Mouse (Mus musculus): Measurements from ENCODE around the gene Lmbrd2. TPM values are rescaled to one million over a fixed set of nuclear protein-coding genes. Genes with fewer than 3 reads are reported as not detected.
"Not testable (repeated sequence)": the region's sequence is repeated elsewhere in the genome, so short reads cannot be mapped to it uniquely, and the experiment has no call there.

Gene Lmbrd2
- total RNA-seq, 2 experiments from 2014 or later, result 23.1 to 24.5 TPM

DNA sequence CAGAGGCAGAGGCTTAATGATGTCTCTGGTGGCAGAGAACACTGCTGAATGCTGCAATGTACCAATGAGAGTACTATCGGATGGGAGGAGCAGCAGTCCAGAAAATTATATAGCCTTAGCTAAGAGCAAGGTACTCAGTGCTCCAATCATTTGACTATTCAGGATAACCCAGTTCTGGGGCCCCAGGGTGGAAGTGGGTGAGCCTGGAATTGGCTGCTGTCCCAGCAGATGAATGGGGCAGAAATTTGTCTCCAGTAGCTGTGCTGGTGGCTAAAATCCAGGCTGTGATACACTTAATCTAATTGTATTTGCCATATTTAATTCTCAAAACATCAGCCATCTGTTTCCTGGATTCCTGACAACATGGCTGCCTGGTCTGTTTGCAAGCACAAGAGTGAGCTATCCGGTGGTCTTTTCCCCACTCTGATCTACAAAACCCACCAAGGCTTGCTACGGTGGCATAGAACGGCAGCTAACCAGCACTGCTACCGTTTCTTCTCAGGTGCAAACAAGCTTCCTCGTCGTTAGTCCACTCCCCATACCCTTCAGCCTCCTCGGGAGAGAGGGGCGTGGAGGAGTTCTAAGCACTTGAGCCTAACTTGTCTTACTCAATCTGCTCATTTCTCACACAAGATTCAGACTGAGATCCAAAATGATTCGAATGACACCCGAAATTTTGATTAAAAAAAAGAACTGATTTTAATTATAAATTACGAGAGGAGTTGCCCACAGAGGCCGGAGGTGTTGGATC is 7.5 kb upstream of the Lmbrd2 start:
- DNase-seq (ENCODE audit: low spot score in 2 of 2), result no peak

DNA sequence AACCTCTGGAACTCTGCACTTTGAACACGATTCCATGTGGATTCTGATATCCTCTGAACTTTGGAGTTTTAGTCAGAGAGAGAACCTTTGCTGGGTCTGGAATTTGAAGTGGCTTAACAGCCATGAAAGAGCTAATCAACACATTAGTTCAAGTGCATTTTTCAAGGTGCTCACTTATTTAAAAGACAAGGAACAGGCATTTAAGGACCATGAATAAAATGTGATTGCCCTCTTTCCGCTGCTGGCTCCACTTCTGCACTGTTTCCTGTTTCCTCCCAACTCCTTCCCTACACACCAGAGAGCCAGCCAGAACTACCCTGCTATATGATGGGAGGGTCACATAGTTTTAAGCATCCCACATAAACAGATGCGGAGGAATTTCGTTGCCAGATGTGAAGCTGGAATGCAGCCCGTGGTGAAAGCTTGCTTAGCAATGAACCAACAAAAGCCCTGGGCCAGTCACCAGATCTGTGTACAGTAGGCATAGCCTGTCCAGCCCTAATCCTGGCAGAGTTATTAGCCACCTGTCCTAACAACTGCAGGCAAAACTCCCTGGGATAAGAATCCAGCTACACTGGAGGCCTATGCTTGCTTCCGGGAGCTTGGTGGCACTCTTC is 5.4 kb upstream of the Lmbrd2 start:
- DNase-seq (ENCODE audit: low spot score in 2 of 2), result no peak

DNA sequence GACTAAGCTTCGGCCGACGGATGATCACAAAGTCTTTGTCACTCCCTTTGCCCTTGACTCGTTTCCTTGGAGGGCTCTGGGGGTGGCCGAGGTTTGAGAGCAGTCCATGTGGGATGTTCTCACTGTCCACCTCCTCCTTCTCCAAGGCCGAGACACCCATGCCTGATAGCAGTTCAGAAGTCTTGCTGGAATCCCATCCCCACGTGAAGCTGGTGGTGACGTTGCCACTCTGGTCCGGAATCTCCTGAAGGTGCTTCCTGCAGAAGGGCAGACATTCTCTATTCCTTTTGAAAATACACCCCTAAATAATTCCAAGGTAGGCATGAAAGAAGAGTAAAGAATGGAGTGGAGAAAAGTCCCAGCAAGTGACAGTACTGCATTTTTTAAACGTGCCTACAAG is 903 bp upstream of the Lmbrd2 start:
- DNase-seq (ENCODE audit: low spot score in 2 of 2), result no peak

DNA sequence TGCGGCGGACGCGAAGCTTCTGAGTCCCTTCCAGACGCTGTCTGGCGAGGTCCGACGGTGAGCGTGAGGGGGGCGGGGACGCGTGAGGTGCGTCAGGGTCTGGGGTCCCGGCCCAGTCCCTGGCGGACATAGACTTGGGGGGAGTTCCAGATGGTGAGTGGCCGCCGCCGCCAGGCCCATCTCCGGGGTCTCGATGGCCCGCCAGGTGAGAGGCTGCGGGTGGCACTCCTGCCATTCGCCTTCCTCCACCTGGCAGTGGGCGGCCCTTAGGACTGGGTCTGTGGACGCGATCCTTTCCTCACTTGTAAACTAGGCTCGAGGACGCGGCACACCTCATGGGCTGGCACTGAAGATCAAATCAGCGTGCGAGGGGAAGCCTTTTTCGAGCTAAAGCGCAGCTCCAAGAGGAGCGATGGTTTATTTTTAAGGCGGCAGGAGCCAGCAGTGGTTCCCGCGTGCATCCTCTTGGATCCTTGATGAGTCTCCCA is 378 bp downstream of the Lmbrd2 start:
- DNase-seq (ENCODE audit: low spot score in 2 of 2), result peak in 1 of 2 experiments; percentile 19

DNA sequence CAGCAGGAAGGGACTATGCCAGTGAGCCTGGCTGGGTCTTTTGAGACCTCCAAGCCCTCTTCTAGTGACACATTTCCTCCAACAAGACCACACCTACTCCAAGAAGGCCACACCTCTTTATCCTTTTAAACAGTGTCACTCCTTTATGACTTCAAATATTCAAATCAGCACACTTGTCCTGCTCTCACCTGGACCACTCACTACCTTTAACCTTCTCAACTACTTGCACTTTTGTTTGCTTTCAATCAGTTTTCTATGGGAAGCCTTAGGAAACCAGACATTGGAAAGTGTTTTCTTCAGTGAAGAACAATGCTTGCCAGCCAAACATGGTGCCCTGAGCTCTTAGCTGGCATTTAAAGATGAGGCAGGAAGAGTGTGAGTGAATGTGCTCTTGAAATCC is 15.0 kb downstream of the Lmbrd2 start, which contains the start of gene Skp2:
Gene Skp2, minus strand, starts transcription at position 101 of the 400 bp plus-strand sequence.
- no peak for DNase-seq (ENCODE audit: low spot score in 2 of 2)

DNA sequence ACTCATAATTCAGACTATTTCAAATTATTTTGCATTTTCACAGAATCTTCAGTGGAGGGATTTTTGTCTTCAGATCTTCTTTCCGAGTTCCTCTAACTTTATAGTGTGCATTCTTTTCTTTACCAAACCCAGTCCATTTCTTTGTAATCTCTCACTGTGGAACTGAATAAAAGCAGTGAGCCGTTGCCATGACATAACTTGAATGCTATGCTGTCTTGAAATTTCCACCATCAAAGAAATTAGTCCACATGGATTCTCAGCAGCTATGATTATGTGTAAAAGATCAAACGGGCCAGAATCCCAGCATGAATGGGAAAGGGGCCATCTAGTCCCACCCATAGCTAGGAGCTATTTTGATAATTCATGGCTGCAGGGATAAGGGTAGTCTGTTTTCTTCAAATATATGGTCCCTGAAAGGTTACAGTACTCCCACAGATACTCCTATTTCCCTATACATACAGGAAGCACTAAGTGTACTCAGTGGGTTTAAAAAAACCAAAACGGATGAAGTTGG is 22.3 kb downstream of the Lmbrd2 start:
- DNase-seq (ENCODE audit: low spot score in 2 of 2), result no peak

DNA sequence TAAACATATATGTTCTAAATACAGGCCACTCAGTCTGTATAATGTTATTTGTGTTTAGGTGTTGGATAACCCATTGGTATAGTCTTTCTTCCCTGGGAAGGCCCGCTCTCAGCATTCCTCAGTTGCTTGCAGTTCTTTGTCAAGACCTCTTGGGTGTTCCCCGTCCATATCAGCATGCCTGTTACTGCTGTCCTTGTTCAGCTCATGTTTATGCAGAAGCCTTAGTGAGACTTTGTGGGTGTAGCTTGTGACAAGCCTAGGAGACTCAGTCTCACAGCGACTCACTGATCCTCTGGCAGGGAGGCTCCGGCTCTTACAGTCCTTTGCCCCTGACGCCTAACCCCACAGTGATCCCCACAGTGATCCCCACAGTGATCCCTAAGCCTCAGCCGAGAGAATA is 23.8 kb downstream of the Lmbrd2 start:
- DNase-seq (ENCODE audit: low spot score in 2 of 2), result no peak

DNA sequence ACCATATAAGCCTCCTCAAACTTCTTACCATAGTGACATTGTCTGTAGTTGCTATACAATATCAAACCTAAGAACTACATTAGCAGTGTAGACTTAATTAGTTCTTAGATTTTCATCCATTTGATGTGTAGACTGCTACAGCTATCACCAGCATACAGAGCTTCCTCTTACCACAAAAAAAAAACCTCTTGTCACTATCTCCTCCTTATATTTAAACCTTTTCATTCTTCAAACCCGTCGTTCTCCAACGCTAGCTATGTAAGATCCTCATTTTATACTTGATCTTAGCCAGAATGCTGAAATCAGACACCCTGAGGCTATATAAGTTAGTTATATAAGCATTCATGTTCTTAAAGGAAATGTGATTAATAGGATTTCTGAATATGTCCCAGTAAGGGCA is 36.7 kb downstream of the Lmbrd2 start:
- no peak for DNase-seq (ENCODE audit: low spot score in 2 of 2)

DNA sequence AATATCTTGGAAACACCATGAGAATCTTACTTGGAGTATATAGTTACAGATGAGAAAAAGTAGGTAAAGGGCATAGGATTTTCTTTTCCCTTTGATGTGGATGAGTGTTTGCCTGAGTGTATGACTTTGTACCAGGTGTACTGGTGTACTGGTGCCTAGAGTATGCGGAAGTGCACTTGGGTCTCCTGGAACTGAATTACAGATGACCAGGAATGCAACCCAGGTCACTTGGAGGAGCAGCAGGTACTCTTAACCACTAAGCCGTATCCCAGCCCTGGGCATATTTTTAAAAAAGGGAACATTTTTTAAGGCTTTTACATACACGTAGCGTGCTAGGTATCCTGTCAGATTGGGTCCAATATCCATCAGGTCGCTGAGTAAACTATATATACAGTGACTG is 43.6 kb downstream of the Lmbrd2 start:
- DNase-seq (ENCODE audit: low spot score in 2 of 2), result no peak

DNA sequence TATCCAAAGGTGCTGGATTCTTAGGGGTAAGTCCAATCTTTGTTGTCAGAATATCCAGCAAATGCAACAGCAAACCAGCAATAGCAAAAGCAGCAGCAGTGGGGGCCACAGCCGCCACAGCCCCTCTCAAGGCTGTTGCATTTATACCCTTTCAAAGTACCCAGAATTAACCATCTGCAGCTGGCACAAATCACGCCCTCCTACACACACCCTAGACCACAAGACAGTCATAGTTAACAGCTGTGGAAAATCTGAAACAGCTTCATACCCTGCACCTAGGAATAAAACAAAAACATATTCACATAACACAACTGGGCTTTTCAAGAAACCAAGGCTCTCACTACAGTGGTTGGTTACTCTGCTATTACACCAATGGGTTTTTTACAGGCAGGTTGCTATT is 49.4 kb downstream of the Lmbrd2 start:
- DNase-seq (ENCODE audit: low spot score in 2 of 2), result no peak

DNA sequence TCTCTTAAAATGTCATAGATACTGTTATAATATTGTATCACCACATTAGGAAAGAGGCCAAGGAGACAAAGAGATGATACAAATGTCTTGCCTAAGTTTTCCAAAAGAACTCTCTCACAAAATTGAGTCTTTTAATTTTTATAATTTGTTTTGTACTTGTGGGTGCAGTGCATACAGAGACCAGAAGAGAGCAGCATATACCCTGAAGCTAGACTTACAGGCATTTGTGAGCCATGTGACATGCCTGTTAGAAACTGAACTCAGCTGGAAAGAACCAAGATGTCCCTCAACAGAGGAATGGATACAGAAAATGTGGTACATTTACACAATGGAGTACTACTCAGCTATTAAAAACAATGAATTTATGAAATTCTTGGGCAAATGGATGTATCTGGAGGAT is 52.3 kb downstream of the Lmbrd2 start:
- not testable (repeated sequence) for DNase-seq (ENCODE audit: low spot score in 2 of 2)

DNA sequence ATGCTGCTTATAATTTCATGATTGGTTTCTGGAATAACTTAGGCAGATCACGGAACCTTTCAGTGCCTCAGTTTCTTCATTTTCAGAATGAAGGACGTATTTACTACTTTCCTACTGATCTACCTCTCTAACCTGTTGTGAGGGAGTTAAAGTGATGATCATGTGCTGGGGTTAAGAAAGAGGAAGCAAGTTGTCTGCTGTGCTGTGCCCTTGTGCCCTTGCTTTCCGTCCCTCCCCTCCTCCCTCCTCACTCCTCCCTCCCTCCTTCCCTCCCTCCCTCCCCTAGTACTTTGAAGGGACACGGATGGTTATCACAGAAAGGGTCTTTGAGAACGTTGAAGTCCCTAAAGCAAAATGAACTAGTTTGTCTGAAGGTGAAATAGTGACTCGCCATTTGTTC is 58.1 kb downstream of the Lmbrd2 start:
- DNase-seq (ENCODE audit: low spot score in 2 of 2), result no peak

DNA sequence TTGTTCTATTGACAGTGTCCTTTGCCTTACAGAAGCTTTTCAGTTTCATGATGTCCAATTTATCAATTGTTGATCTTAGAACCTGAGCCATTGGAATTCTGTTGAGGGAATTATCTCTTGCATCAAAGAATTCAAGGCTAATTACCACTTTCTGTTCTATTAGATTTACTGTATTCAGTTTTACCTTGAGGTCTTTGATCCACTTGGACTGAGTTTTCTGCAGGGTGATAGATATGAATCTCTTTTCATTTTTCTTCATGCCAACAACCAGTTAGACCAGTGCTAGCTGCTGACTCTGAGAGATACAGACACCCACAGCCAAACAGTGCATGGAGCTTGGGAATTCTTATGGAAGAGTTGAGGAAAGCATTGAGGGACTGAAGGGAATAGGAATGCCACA is 71.5 kb downstream of the Lmbrd2 start:
- no peak for DNase-seq (ENCODE audit: low spot score in 2 of 2)

DNA sequence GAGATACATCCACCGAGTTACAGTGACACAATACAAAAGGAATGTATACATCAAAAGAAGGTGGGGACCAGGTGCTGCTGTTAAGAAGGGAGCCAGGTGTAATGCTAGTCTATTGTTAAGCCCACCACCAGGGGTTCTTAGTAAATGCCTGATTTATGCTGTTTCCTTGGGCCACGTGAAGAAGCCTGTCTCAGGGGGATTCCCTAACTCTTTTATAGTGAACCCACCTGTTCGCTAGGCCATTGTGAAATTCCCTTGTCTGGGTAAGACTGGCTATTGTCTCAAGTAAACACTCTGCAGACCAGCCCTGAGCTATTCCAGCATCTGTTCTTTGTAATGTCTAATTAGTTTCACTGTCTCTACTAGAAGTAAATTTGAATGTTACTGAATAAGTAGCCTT is 72.7 kb downstream of the Lmbrd2 start:
- not testable (repeated sequence) for DNase-seq (ENCODE audit: low spot score in 2 of 2)

DNA sequence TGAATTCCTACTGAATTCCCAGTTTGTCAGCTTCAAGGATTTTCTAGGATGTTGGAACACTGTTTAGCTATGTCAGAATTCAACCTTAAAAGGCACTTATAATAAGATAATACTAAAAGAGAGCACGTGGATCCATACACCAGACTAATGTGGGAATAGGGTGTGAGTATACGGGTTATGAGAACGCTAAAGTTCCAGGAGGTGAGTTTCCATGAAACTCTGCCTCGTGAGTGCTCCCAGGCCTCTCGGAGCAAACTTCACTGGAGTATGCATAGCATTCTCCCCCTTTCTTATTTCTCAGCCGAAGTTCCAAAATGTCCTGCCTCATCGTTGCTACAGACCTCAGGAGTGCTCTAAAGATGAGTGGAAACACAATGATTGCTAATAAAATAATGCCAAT is 73.1 kb downstream of the Lmbrd2 start:
- not testable (repeated sequence) for DNase-seq (ENCODE audit: low spot score in 2 of 2)

DNA sequence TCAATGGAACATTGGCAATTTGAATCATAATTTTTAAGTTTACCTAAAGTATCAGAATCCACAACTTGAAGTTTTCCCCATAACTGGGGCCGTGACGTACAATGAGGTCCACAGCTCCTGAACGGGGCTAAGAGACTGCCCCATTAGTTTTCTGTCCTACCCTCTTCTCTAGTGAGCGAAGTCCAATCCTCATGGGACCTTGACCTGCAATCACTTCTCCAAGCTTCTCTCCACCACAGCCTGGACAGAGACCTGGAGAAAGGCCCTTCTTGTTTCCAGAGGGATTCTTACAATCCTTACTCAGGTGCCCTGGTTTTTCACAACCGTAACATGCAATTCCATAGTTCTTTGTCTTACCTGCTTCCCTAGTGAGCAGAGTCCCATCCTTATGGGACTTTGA is 76.1 kb downstream of the Lmbrd2 start:
- DNase-seq (ENCODE audit: low spot score in 2 of 2), result no peak

DNA sequence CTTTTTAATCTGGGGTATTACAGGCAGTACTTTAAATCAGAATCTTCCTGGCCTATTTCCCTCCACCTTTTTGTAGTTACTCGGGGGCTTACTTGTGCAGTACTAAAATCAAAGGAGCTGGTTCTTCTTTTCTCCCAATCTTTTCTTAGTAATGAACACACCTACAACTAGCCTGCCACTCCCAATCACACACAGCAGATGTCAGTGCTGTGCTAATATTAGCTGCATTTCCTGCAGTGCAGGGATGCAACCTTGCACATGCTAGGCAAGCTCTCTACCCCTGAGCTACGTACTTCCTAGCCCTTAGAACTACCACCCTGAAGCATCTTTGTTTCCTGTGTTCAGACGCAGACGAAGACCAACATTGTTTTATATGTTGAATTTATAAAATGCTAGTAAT is 90.6 kb downstream of the Lmbrd2 start:
- not testable (repeated sequence) for DNase-seq (ENCODE audit: low spot score in 2 of 2)

DNA sequence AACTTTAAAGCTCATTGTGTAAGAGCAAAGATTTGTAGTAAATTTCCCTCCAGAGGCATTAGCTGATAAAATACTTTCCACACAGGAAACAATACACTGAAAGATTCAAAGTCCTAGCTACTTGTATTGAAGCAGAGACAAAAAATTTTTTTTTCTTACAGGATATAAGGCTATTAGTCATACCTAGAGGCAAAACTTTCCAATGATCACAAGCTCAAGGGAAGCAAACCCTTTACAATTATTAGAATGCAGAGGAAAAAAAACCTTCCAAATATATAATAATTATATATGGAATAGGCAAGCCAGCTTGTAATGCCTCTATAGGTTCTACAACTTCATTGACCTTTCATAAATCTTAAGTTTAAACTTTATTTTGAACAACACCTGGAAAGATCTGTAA is 106.0 kb downstream of the Lmbrd2 start:
- no peak for DNase-seq (ENCODE audit: low spot score in 2 of 2)
